Mouse (Mus musculus): ENCODE measurements around the gene Gng2. TPM values are rescaled to one million over a fixed set of nuclear protein-coding genes. Genes with fewer than 3 reads are reported as not detected.

Gng2 gene
- polyA plus RNA-seq, 2 experiments from 2014 or later = 66.2 to 77.1 TPM

DNA sequence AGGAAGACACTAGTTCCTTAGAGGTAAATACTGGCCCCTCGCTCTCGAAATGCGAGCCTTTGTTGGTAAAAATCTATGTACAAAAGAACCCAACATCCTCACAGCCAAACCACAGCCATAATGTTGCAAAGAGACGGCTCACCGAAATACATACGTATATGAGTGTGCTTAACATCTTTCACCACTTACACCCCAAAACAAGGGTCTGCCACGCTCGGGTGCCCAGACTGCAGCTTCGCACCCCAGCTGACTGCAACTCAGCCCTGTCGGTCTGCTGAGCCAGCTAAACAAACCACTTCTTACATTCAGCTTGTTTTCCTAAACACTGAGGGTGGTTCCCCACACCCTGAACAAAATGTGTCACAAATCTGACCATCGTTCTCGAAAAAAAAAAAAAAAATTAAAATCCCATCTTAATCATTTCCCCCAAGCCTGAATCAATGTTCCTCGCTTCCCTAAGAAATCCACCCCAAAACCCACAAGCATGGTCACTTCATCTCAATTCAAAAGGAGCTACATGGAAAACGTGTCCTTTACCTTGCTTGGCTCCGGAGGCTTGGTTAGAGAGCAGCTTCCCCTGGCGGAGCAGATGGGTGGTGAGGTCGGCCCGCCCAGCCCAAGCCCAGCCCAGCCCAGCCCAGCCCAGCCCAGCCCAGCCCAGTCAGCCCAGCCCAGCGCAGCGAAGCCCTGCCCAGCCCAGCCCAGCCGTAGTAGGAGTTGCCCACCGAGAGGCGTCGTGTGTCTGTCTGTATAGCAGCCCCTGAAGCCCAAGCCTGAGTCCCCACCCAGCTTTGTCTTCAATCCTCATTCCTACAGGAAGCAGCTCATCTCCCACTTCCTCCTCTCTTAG is 781 bp downstream of the Gng2 start:
- ATAC-seq = peak; percentile 60

DNA sequence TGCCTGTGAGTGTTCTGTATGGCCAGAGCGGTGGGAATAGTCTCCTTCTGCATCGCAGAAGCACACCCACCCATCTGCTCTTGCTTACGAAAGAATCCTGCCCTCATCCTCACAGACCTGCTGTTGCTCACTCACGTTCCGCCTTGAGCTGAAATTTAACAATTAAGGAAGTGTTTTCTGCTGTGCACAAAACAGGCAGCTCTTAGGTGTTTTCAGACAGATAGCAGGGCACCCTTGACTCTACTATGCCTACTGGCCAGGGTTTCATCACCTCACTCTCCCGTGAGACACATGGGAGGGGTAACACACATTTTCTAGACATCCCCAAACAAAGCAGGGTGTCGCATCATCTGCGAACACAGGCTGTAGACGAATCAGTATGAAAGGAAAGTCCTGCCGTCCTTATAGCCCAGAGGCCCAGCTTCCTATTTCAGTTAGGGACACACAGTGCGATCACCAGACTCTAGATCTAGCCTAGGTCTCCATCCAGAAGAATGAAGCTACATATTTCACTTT is 2.4 kb downstream of the Gng2 start:
- no peak for ATAC-seq

- no peak for ATAC-seq
Observed at GRCm38 (mm10) chr14:19974429-19974828, 3.0 kb downstream of the Gng2 start.

DNA sequence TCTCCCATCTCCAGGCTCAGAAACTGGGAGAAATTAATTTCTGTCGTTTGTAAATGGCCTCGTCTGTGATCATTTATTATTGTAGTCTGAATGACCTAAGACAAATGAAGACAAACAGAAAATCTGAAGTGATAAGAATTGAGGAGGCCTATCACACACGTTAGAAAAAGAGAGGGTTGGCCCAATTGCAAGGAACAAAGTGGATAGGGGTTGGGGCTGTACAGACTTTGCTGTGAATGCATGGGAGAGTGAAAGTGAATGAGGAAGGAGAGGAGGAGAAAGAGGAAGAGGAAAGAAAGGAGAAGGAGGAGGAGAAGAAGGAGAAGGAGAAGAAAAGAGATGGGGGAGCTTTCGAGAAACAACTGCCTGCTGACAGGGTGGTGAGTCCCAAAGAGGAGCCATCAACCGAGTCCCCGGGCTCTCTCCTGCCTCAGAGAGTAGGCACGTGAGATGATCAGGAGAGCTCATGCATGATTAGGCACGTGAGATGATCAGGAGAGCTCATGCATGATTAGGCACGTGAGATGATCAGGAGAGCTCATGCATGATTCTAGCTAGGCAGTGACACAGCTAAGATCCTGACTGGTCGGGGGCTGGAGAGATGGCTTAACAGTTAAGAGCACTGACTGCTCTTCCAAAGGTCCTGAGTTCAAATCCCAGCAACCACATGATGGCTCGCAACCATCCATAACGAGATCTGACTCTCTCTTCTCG is 5.0 kb downstream of the Gng2 start:
- no peak for ATAC-seq

DNA sequence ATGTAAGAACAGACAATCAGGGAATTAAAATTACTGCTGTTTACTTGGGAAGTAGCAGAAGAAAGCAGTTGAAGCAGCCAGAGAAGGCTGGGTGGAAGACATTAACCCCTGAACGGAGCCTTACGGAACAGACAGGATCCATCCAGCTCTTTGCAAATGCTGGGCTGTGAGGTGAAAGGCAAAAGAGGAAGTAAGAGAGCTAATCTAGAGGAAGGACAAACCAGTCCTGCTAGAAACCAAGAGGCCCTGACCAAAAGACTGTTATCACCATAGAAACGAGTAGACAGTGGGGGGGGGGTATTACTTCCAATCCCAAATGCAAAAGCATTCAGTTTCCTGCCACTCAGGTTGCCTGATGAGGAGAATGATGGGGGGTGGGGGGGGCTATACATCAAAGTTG is 6.6 kb downstream of the Gng2 start:
- no peak for ATAC-seq

DNA sequence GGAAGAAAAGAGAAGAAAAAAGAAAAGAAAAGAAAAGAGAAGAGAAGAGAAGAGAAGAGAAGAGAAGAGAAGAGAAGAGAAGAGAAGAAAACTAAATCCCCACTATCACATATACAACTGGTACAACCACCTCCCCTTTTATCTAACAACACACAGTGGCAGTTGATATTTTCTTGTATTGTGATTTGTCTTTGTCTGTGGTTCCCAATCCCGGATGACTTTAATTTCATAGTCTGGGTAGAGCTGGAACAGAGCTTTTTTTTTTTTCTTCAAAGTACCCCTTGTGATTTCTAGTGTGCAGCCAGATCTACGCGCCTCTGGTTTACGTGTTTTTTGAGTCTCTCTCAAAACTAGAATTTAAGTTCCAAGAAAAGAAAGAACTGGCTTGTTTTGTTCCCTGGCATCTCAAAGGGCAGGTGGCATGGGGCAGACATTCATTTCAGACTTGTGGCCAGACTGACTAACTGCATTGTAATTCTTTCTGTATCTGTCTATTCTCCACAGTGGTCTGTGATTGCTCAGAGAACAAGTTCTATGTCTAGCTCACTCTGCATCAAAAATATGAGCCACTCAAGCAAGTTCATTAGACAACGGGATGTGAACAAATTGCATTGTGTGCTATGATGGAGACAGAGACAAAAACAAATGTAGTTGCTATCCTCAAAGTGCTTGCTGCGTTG is 7.2 kb downstream of the Gng2 start:
- ATAC-seq = peak; percentile 37

GRCm38 (mm10) chr14:19969566-19969965 is 7.9 kb downstream of the Gng2 start:
- ATAC-seq = peak; percentile 47

DNA sequence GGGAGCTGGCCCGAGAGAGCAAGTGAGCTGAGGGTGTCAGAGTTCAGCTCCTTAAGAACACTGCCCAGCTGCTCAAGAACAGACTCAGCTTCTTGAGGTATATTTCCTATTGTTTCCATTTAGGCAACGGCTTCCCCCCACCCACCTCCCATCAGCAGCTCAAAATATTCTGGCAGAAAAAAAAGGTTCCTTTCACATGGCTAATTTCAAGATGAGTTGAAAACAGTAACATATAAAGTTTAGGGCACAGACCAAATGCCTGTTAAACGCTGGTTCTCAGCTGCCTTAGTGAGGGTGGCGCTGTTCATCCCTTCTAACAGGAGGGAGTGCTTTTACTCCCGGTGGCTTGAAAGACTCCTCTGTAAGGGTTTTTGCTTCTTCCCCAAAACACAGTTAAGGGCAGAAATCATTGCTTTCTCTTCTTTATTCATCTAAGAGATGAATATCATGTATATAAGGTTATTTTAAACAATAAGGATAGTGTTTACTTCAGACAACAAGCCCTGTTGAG is 8.4 kb downstream of the Gng2 start:
- peak; percentile 9 for ATAC-seq

DNA sequence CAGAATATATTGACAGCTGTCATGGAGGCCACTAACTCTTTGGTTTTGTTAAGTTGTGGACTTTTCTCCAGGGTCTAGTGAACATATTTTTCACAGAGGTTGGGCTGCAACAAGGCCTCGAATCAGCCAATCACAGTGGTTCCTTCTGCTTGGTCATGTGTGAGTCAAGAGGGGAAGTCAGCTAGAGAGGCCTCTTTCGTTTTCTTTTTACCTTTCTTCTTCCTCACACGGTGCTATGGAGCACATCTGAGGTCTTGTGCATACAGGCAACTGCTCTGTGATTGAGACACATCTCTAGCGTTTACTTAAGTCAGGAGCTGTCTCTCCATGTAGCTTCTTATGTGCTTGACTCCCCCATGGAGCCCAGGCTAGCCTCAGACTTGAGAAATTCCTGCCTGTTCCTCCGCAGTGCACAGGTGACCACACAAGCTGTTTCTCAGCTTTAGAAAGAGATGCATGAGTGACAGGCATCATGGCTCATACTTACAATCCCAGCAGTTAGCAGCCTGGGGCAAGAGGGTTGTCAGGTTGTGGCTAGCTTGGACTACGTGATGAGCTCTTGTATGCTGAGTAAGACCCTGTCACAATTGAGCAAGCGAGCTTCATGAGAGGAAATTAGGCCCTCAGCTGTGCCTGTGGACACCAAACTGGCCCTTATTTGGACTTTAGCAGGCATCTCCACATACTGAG is 9.0 kb downstream of the Gng2 start:
- ATAC-seq = peak; percentile 70

DNA sequence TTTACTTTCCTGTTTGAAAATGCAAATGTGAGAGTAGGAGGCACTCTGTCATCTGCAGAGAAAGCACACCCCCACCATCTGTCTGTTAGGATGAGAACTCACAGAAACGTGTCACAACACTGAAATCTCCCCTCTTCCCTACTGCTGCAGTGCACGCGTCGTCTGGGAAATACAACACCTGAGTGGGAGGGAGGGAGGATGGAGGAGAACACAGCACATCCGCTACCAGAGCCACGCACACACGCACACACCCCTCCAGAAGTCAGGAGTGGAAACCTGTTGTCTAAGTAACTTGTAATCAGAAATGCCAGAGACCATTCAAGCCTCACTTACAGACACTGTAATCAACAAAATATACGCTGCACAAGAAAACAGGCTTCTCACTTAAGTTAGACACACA is 9.9 kb downstream of the Gng2 start:
- peak; percentile 9 for ATAC-seq

DNA sequence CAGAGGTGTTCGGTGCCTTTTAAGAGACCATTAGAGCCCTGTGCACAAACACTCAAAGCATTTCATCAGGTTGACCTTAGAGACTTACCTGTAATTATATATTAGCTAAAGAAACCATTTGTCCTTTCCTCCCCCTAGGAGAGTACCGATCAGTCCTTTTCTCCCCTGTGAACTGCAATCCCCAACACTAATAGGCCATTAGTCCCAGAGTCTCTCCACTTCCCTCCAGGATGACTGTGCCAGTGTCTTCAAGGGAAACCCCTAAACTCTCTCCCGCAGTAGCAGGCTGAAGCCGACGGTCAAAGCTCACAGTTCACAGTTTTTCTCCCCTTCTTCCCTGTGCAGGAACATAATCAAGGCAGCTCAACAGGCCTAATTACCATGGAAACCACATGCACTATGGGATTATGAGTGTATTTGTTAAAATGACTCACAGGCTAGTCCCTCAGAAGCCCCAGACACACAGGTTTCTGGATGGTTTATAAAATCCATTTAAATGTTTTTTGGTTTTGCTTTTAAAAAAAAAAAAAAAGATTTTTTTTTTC is 13.4 kb downstream of the Gng2 start:
- ATAC-seq = no peak

- peak; percentile 99 for ATAC-seq
Observed at GRCm38 (mm10) chr14:19961924-19962915, 15.2 kb downstream of the Gng2 start.

DNA sequence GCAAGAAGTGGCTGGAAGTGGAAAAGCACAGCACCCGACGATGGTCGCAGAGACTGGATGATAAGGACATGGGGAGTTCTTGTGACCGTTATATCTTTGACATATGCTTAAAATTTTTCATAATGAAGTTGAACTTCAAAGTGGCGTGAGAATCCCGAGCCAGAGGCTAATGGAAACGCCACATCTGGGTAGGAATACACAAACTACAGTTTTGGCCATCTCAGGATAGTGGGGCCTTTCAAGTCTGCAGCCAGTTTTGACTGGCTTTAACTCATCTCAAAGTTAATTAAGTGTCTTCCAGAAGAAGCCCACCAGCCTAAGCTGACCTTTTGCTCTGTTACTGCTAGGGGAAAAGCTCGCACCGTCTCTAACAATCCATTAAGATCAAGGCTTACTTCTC is 17.6 kb downstream of the Gng2 start:
- ATAC-seq = no peak

DNA sequence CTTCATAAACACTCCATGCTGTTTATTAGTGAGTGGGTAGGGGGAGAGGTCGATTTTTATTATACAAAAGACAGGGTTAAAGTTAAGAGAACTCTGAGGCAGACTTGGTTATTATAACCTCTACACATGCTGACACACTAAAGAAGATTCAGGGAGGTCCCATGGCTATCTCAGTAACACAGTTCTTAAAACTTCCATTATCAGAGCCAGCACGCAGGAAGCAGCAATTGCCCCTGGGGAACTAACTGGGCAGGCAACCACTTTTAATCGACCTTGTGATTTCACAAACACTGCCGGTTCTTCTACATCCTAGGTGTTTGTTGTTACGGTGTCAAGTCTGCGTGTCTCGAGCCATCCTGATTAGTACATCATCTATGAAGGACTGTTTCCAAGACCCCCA is 22.4 kb downstream of the Gng2 start:
- no peak for ATAC-seq

- ATAC-seq = no peak
Observed at GRCm38 (mm10) chr14:19950812-19951211, 26.6 kb downstream of the Gng2 start.

DNA sequence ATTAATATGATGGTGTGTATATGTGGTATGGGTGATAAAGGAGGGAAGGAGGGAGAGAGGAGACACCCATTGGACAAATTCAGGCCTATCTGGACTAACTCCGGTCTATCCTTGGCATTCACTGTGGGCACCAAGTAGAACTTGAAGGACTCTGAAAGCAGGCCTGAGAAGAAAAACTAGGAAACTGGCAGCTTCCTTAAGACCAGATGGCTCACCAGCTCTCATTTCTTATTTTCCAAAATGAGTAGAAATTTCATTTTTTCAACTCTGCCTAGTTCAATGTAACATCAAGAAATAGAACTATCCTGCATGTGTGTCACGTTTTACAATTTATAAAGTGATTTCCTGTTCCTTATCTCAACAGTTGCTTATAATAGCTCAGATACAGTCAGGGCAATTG is 28.0 kb downstream of the Gng2 start:
- ATAC-seq = no peak

DNA sequence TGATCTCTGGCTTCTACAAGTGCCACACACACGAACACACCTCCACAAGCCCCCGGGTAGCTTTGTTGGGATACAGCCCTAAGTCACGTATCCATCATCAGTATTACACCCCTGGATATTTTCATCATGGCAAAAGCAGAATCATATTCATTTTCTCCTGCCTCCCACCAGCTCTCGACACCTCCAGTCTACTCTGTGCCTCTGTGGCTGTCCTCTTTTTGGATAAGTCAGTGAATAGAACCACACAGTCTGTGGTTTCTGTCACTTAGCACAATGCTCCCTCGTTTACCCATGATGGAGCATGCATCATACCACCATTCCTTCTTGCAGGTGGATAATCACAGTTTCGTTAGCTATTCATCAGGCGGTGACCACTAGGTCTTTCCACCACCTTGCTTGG is 31.2 kb downstream of the Gng2 start:
- no peak for ATAC-seq

DNA sequence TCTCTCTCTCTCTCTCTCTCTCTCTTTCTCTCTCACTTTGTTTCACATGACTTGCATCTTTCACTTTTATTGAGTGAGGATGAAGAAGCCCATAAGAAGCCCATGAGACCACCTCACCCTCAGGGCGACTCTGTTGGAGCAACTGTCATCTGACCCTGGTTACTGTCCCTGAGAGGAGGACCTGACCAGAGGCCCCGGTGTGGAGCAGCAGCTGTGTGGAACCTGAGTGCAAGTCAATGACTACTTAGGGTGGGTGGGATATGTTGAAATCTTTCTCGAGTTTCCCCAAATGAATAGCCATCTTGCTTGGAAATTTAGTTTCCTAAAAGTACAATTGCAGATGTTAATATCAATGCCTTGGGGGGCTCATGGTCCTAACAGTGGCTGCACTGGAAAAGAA is 34.7 kb downstream of the Gng2 start:
- no peak for ATAC-seq

DNA sequence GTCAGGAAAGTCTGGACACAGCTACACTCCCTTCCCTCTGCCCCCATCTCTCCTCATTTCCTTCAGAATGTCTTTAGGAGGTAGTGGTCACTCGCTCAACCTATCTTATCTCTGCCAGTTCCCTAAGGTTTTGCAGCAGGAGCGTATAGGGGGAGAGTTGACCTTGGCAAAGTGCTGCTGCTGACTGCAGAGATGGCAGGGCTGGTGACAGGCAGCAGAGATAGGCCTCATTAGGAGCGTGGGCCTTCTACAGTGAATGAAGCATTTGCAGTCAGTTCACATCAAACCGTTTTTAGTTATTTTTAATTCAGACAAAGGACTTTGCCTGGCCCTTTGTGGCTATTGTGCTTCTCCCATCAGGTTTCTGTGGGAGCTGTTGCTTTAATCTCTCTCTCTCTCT is 35.1 kb downstream of the Gng2 start:
- ATAC-seq = no peak

DNA sequence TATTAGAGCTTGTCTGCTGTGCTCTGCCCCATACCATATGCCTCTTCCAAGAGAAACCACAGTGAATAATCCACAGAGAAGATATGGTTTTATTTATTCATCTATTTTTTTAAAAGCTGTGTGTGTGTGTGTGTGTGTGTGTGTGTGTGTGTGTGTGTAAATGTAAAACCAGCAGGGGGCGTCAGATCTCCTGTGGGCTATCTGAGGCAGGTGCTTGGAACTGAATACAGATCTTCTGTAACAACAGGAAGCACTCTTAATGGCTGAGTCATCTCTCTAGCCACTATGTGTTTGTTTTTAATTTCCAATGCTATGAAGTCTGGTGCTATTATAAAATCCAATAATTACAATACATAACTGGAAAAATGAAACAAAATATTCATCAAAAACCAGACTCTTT is 37.4 kb downstream of the Gng2 start:
- ATAC-seq = no peak

- ATAC-seq = no peak
Observed at GRCm38 (mm10) chr14:19938545-19938944, 38.9 kb downstream of the Gng2 start.
